Mouse (Mus musculus) CD8-positive naive resting alpha-beta T cell, adult 2 months (primary cell): ENCODE results near the gene Ddx41.

Experiments
- DNase-seq, 2 experiments: peaks; one replicate each; pipeline ENCODE4 v3.0.0; 2022; ENCODE audit warnings: low read depth in 2 of 2, low spot score in 2 of 2

The Ddx41 gene

DNA sequence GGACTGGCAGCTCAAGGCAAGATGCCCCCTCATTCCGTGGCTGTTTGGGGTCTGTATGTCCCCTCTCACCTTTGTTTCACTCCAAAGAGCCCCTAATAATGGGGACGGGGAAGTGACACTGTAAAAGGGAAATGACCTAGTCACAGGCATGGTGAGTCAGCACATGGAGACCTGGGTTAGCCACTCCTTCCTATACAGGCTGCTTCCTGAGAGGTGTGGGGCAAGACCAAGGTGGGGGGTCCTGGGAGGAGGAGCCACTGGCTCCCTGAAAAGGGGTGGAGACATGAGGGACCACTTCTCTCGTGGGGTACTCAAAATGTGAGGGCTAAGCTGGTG is 26.2 kb downstream of the Ddx41 start:
- DNase-seq: no peak

DNA sequence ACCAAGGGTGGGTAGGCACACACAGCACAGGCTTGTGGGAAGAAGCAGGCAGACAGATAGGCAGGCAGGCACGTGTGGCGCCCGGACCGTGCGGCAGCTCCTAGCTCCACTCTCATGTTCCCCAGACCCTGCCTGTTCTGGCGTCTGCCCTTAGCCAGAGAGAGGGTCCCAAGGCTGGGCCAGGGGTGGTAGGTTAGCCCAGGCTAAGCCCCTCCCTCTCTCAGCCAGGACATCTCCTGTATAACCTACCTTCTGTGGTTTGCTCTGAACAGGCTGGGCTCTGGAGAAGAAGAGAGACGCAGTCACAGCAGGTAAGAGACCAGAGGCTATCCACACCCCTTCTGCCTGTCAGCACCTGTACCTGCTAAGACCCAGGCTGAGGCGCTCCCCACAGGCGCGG is 27.9 kb downstream of the Ddx41 start:
- no peak for DNase-seq

DNA sequence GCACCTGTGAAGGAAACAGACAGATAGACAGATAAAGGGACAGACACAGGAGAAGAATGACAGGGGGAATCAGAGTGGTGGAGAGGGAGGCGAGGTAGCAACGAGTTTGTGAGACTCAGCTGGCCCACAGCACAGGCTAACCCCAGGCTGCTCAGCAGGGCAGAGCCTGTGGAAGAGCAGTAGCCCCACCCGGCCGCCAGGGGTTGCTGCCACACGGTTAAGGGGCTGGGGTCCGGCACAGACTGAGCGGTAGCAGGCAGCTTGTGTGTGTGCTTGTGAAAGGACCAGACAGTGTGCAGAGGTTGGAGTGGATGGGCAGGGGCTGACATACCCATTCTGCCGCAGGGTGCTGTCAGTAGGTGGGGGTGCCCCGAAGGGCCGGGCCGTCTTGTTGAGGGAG is 28.6 kb downstream of the Ddx41 start:
- DNase-seq: no peak

DNA sequence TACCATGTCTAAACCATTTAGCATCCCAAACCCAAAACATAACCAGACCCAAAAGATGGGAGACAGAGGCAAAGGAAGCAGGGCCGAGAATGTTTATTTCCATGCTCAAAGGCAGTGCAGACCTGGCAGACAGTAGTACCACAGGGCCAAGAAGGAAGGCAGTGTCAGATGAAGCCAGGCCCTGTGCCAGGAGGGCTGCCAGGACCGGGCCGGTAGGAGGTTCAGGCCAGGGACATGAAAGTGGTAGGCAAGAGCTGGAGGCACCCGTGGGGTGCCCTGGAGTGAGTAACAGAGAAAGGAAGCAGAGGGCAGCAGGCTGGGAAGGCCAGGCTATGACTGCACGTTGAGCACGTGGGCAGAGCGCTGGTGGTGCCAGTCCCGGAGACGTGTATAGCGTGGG is 29.8 kb downstream of the Ddx41 start:
- no peak for DNase-seq

DNA sequence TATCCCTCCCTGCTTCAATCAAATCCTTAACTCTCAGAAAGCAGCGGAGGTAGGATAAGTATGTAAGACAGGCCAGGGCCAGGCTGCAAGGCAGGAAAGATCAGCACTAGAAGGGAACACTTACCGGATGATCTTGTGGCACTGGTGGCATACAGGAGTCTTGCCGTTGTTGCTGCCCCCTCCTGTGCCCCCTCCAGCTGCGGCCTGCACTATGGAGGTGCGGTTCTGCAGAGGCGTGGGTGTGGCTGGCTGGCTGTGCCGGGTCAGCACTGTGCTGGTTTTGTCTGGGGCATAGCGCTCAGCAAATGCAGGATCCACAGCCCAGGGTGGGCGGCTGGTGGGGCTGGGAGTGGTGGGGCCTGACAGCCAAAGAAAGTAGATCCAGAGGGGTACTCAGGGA is 30.6 kb downstream of the Ddx41 start:
- no peak for DNase-seq

DNA sequence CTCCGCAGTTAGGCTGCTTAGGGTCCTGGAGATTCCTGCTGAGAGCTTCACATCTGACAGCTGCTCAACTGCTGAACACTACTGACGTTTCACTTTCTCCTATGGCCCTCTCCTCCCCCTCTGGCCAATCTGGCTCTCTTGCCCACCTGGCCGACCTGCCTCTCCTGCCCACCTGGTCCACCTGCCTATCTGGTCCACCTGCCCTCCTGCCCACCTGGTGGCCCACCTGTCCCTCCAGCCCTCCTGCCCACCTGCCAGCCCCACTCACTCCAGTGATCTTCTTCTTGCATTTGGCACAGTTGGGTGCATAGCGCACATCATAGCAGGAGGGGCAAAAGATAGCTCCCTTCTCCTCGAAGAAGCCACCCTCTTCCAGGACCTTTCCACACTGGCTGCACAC is 32.1 kb downstream of the Ddx41 start:
- DNase-seq: no peak

DNA sequence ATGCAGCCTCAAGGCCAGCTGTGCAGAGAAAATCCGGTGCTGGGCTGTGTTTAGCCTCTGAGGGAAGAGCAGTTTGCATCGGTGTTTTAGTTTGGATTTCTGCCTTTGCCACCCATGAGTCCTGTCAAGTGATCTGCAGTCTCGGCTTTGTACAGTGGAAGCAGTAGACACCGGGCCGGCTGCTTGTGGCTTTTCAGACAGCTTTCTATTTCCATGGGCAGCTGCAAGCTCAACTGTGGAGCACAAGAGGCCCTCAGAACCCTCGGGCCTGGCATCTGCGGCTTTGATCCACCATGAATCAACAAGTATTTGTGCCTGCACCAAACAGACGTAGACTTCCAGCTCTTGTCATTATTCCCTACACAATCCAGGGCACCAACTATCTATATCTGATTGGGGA is 34.1 kb downstream of the Ddx41 start:
- DNase-seq: no peak

DNA sequence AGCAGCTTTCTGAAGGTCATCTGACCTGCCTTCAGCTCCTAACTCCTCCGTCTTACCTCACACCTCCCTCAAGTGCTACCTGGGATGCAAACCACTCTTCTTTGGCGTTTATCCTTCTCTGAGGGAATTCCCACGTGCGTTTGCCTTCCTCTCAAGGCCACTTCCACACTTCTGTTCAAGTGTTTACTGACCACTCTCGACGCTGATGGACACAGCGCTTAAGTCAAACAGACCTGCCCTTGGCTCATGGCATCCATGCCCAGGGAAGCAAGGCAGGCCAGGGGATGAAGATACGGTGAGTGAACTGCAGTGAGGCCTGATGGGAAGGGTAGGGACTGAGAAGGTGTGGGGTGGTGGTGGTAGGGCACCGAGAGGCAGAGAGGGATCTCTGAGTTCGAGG is 35.9 kb downstream of the Ddx41 start:
- no peak for DNase-seq

DNA sequence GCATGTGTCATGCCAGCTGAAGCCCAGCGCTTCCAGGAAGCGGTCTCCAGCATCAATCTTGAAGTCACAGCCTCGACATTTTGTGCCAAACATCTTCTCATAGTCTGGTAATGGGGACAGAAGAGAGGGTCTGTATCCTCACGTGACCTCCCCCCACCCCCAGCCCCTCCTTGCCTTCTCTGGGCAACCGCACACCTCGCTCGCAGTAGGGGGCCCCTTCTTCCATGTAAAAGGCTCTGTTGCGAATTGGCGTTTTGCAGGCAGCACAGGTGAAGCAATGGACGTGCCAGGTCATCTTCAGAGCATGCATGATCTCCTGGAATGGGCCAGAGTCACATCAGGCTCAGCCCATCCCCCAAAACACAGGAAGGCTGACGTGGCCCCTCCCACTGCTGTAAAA is 37.6 kb downstream of the Ddx41 start:
- DNase-seq: no peak

DNA sequence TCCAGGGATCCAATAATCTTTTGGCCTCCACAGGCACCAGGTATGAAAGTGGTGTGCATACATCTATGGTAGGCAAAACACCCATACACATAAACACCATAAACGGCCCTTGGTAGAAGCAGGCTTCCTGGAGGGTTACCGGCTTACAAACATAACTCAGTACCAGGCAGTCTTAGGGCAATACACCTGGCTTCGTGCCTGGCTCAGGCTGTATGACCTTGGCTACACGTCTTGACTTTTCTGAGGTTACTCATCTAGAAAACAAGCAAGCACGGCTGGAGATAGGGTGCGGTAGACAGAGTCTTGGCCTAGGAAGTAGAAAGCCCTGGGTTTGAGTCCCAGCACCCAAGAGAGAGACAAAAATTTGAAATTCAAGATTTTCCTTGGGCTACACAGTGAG is 39.8 kb downstream of the Ddx41 start:
- no peak for DNase-seq

DNA sequence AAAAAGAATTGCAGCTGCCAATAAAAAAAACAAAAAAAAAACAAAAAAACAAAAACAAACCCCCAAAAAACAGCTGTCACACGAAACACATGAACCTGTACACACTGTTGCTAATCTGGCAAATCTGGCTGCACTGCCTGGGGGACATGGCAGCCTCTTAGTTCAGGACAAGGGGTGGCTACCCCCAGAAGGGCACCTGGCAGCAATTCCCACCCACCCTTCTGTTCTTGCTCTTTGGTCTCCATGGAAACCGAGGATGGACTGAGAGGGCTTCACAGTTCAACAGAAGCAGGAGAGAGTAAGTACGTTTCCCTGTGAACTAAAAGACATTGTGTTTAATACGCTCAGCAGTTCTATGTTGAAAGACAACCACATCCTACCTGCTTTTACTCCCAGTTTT is 40.8 kb downstream of the Ddx41 start:
- no peak for DNase-seq

DNA sequence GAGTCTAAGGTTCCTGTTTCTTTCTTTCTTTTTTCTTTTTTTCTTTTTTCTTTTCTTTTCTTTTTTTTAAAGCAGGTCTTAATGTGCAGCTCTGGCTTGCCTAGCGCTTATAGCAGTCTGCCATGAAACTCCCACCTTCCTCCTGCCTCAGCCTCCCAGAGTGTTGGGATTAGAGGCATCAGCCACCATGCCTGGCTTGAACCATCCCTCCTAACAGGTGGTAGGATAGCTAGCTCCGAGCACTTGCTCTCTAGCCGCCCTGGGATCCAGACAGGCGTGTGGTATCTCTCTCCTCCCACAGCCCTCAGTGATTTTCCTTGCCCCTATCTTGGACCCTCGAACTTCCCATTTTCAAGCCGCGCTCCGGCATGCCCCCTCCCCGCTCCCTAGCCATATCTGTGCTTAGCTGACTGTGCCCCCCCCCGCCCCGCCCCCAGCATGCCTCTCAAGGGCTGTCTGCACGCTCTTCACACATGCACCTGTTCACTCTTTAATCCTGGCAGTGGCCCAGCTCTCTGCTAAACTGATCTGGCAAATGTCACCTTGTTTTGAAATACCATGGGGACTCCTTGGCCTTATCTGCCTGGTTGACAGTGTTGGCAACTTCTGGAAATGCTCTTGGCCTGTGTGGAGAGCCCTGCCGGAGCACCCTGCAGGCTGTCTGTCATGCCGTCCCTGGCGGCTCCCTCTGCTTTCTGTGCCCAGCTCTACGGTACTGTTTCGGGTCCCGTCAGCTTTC is 41.4 kb downstream of the Ddx41 start:
- DNase-seq: no peak

DNA sequence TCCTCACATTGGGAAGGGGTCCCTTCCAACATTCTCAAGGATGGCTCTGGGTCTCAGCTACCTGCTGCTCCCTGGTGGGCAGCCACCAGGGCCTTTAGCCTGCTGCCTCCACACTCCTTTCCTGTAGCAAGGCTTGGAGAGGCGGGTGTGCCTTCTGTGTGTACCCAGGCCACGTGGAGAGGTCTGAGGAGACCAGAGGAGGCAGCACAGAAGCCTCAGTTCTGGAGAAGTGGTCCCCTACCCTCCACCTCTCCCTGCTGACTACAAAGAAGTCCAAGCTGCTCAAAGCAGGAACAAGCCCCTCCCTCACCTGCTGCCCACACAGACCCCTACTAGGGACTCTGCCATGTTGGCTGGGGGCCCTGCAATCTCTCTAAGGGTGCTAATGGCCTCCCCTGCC is 42.2 kb downstream of the Ddx41 start:
- no peak for DNase-seq

DNA sequence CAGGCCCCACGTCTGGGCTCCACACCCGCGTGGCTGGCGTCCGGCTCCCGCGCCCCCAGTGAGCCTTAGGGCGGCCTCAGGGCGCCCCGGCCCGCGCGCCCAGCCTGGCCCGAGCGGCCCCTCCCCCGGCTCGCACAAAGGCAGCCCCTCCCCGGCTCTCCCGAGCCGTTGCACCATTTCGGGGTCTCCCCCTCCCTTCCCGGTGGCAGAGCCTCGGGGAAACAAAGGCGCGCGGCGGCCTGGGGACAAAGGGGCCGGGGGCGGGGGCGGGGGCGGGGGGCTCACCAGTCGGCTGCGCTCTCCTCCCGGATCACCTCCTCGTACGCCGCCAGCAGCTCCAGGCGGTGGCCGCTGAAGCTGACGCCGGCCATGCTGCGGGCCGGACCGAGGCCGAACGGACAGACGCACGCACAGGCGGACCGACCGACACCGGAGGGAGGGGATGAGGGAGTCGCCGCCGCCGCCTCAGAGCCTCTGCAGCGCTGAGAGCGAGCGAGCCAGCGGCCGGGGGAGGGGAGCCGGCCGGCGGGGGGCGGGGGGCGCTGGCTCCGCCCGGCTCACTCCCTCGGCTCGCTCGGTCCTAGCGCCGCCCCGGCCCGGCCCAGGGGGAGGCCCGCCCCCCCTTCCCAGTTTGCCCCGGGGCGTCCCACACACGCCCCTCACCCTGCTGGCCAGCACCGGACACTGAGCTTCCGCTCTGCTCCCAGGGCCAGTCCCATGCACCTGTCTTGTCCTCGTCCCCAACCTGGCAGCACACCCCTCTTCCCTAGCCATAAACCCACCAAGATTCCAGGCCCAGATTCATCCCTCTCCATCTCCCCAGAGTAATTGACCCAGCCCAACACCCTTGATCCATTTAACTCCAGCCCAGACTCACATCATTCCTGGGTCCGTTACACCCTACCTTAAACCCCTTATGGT is 48.6 kb downstream of the Ddx41 start, which contains the start of gene Dbn1:
Gene Dbn1, minus strand, starts transcription at position 534 of the 921 bp plus-strand sequence.
- no peak for DNase-seq

DNA sequence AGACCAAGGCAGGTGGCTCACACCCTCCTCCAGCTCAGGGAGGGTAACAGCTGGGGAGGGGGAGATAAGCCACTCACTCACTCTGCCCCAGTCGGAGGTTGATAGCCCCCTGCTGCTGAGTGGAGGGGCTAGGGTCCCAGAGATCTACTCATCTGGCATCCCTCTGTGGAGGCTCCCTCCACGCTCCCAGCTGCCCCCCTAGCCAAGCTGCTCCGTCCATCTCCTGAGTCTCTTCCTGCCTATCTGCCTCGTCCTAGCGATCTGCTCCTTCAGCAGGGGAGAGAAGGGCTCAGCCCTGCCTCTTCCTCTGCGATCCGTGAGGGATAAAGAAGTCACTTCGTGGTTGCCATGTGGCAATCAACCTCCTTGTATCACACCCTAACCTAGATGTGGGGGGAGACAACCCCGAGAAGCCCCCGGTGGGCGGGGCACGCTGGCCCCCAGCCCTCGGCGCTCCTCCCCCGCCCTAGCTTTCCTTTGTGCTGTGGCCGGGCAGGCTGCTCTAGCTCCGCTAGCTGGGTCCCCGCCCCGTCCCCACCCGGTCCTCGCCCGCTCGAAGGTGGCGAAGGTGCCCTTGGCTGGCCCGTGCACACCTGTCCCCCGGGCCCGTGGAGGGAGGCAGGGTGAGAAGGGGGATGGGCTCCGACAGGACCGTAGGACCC is 49.4 kb downstream of the Ddx41 start:
- no peak for DNase-seq

DNA sequence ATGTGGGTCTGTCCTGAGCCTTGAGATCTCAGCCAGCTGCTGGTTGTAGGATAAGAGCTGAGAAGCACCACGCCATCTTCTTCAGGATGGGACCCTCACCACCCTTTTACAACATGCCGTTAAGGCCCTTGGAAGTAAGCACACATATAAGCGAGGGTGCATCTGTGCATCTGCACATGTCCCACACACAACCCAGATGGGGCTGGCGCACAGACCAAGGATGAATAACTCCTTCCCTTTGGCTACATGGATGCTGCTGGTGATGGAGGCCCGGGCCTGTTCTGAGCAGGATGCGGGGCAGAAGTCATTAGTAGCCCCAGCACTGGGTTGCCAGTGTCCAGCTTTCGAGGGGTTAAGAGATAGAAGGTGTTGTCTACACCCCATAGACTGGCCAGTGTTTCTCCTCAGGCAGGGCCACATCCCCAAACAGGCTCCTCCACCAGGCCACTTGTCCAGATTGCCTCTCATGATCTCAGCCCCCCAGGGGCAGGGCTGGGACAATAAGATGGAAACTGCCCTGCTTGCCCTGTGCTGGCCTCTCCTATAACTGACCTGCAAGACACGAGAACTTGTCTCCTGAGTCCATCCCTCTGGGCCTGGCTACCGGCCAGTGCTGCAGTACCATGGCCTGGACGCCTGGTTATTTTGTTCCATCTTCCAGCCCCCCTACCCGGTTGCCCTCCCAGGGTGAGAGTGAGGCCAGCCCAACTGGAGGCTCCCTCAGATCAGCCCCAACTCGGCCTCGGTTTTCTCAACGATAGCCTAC is 50.2 kb downstream of the Ddx41 start:
- no peak for DNase-seq

DNA sequence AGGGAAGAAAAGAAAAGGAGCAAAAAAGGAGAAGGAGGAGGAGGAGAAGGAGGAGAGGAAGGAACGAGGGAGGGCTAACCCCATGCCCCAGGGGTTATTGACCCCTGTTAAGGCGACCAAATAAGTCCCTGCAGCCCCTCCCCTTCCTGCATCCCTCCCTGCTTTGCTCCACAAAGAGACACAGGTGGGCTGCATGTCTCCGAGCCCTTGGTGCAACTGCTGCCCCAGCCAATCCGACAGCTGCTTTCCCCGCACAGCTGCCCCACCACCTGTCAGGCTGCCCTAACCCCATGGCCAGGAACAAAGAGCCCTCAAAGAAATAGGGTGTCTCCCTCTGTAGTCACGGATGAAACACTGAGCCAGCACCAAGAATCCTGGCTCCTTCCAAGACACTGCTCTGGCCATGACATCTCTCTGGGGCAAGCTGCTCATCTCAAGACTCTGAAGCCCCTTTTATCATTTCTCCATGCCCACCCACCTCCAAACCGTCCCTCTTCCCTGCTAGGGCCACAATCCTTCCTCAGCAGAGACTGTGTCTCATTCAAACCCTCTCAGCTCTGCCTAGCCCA is 51.9 kb downstream of the Ddx41 start:
- no peak for DNase-seq

DNA sequence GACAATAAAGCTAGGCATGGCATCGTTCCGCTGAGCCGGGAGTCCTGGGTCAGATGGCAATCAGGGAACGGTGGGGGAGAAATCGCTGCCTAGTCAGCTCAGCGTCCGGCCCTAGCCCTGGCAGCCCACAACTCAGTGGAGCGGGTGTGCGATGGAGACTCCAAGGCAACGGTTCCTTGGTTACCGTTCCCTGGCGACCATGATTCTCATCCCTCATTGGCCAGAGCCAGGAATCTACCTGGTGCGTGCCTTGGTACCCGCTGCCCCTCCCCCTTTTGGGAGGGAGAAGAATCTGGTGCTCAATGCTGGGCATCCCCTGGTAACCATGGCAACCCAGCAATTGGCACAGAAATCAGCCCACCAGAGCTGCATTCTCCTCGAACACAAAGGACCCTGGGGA is 52.9 kb downstream of the Ddx41 start:
- DNase-seq: no peak

DNA sequence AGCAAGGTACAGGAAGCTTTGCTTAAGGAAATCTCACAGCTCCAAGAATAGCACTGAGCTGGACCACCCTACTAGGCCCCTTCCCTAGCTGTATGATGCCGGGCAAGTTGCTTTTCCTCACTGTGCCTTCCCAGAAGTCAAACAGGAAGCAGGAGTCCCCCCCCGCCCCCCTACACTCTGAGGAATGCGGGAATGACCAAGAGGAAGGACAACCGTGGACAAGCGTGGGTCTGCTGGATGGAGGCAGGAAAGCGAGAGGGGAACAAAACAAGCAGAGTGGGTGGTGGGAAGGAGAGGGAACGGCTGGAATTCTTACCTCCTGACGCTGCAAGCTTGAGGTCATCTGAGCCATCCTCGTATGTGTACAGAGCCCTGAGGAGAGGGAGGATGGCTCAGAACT is 53.4 kb downstream of the Ddx41 start:
- DNase-seq: no peak

DNA sequence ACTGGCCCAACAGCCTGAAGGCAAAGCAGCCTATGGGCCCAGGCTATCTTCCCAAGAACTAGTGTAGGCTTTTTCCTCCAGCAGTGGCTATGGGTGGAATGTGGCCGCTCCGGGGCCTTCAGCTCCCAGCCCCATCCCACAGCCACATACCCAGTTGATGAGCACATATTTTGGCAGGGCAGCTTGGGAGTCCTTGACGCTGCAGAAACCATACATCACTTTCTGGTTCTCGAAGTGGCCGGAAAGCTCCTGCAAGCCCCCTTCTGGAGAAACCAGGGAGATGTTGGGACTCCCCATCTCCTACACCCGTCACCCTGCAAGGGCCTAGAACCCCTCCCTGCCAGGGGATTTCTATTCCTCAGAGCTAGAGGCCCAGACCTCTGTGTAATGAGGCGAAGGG is 53.9 kb downstream of the Ddx41 start:
- no peak for DNase-seq
